Mouse (Mus musculus) erythroblast, embryonic 14.5 days (primary cell): Measurements from ENCODE around the gene Aqp1. TPM values are rescaled to one million over a fixed set of nuclear protein-coding genes. Genes with fewer than 3 reads are reported as not detected.

Source experiments
- H3K27me3 ChIP-seq: 2 replicates; pipeline ENCODE4 v1.6.1; 2012; ENCODE audit warnings: inconsistent platforms; ENCODE audit not compliant: control insufficient read depth
- H3K36me3 ChIP-seq: 2 replicates; pipeline ENCODE4 v1.6.1; 2012; ENCODE audit warnings: mild to moderate bottlenecking, inconsistent platforms; ENCODE audit not compliant: control insufficient read depth
- H3K4me1 ChIP-seq: 2 replicates; pipeline ENCODE4 v1.6.1; 2012; ENCODE audit warnings: inconsistent platforms; ENCODE audit not compliant: control insufficient read depth
- H3K4me3 ChIP-seq: replicated peaks from 2 replicates; pipeline ENCODE3; 2012; ENCODE audit warnings: moderate library complexity, mild to moderate bottlenecking, inconsistent platforms
- H3K9me3 ChIP-seq: 2 replicates; pipeline ENCODE4 v1.6.1; 2012; ENCODE audit warnings: low read length, inconsistent platforms, mixed read lengths; ENCODE audit not compliant: control insufficient read depth
- GATA1 ChIP-seq: IDR thresholded peaks from 2 replicates; pipeline ENCODE4 v1.6.1; 2012; ENCODE audit warnings: low read length, inconsistent platforms, mixed read lengths
- TAL1 ChIP-seq: IDR thresholded peaks from 3 replicates; pipeline ENCODE4 v1.6.1; 2012; ENCODE audit warnings: low read length, inconsistent platforms, mixed read lengths
- polyA plus RNA-seq: library from polyadenylated mRNA; stranded (reverse); fragments of >175 nt; gene quantifications from 2 replicates; pipeline ENCODE4 v1.2.3, GENCODE M21; 2012

Gene Aqp1
- polyA plus RNA-seq, 1 experiment: 7.5 TPM

DNA sequence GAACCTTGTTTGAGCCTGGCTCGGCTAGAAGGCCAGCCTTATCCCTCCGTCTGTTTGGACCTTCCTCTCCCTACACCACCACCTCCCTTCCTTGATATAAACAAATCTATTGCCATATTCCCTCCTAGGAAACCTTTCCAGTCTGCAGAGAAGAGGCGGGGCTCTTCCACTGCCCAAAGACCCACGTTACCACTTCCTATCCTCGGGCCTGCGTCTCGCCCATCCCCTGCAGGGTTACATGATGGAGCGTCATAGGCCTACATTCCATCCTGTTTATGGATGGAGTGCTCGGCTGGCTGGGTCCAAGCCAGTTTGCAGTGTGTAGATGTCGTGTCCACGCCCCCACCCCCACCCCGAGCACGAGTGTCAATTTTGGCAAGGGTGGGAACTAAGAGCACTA, 8.9 kb upstream of the Aqp1 start:
- 0 out of 2 replicates have a peak, but pooled peaks cover 3% of the 10 kb centered on the region for H3K27me3 ChIP-seq
- TF ChIP-seq GATA1 (no peak), TAL1 (no peak)
- no peak overlapping the region for H3K4me3 ChIP-seq
- H3K36me3 ChIP-seq: no peaks in the 10 kb centered on the region
- peaks cover 72% of the 10 kb centered on the region for H3K4me1 ChIP-seq
- H3K9me3 ChIP-seq: no peaks in the 10 kb centered on the region

DNA sequence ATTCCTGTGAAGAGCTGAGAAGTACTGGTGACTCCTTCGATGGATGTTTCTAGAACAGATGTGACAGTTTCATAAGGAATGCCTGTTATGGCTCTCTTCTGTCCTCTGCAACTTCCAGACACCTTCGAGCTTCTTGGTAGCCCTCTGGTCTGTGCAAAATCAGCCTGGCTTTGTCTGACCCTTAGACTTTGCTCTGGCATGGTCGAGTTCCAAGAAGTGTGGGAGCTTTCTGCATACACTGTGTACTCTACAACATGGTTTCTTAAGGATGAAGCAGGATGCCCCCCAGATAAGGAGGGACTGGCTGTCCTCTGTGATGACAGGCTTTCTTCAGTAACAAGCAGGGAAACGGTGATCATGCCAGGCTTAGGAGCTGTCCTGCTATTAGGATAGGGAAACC, 8.1 kb upstream of the Aqp1 start:
- no peaks in the 10 kb centered on the region for H3K9me3 ChIP-seq
- no peaks in the 10 kb centered on the region for H3K36me3 ChIP-seq
- H3K27me3 ChIP-seq: 0 out of 2 replicates have a peak, but pooled peaks cover 3% of the 10 kb centered on the region
- H3K4me3 ChIP-seq: no peak overlapping the region
- TF ChIP-seq GATA1: no peak
- no peak for TF ChIP-seq TAL1
- peaks cover 64% of the 10 kb centered on the region for H3K4me1 ChIP-seq

GRCm38 (mm10) chr6:55331315-55331714, 4.9 kb upstream of the Aqp1 start:
- TF ChIP-seq TAL1 (no peak), GATA1 (no peak)
- Histone ChIP-seq H3K4me3 (no peak overlapping the region), H3K4me1 (peaks cover 54% of the 10 kb centered on the region)

GRCm38 (mm10) chr6:55332100-55332772, 4.0 kb upstream of the Aqp1 start:
- Histone ChIP-seq H3K27me3 (0 out of 2 replicates have a peak, but pooled peaks cover 3% of the 10 kb centered on the region), H3K4me3 (no peak overlapping the region), H3K36me3 (no peaks in the 10 kb centered on the region), H3K4me1 (peaks cover 54% of the 10 kb centered on the region), H3K9me3 (no peaks in the 10 kb centered on the region)
- TF ChIP-seq TAL1 (no peak), GATA1 (no peak)

More at GRCm38 (mm10) chr6:55331315-55331714, 4.9 kb upstream of the Aqp1 start:
- no peaks in the 10 kb centered on the region for H3K9me3 ChIP-seq
- H3K36me3 ChIP-seq: no peaks in the 10 kb centered on the region
- 0 out of 2 replicates have a peak, but pooled peaks cover 3% of the 10 kb centered on the region for H3K27me3 ChIP-seq

DNA sequence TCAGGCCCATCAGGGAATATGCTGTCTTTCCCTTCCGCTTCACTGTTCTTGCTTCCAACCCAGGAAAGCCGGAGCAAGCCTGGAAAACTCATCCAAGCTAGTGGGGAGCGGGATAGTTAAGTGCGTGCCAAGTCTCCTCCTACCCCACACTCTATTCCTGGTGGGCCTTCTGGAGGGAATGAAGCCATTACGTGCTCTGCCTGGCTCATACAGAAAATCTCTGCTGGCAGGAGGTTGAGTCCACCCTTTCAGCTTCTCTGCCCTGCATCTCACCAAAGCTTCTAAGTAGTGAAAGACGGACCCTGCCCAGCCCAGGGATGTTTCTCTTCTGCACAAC, 3.5 kb upstream of the Aqp1 start:
- Histone ChIP-seq H3K27me3 (0 out of 2 replicates have a peak, but pooled peaks cover 3% of the 10 kb centered on the region), H3K9me3 (no peaks in the 10 kb centered on the region), H3K4me1 (peaks cover 54% of the 10 kb centered on the region), H3K4me3 (no peak overlapping the region), H3K36me3 (peaks cover 3% of the 10 kb centered on the region)
- TF ChIP-seq TAL1: no peak
- no peak for TF ChIP-seq GATA1

- Histone ChIP-seq H3K27me3 (no peaks in the 10 kb centered on the region), H3K9me3 (no peaks in the 10 kb centered on the region), H3K36me3 (peaks cover 44% of the 10 kb centered on the region), H3K4me3 (peak overlapping the region; percentile 69), H3K4me1 (peaks cover 81% of the 10 kb centered on the region)
- no peak for TF ChIP-seq GATA1
- TF ChIP-seq TAL1: no peak
Observed at GRCm38 (mm10) chr6:55337242-55337641, 1.0 kb downstream of the Aqp1 start.

DNA sequence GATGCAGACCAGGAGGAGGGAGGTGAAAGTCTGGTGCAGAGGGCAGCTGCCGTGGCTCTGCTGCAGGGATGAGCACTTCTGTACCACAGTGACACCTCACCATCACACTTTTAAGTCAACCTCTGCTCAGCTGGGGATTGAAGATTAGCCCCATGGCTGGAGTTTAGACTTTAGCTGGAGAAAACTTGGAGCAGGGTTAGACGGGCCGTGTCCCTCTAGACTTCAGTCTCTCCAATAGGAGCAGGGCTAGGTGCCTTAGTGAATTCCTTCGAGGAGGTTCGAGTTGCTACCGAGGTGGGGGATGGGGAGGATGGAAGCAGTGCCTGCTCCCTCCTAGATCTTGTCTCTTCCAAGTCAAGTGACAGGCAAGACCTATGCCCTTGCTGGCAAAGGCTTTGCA, 1.8 kb downstream of the Aqp1 start:
- Histone ChIP-seq H3K27me3 (no peaks in the 10 kb centered on the region), H3K4me3 (peak overlapping the region; percentile 69), H3K9me3 (no peaks in the 10 kb centered on the region), H3K4me1 (peaks cover 89% of the 10 kb centered on the region), H3K36me3 (peaks cover 53% of the 10 kb centered on the region)
- no peak for TF ChIP-seq GATA1

DNA sequence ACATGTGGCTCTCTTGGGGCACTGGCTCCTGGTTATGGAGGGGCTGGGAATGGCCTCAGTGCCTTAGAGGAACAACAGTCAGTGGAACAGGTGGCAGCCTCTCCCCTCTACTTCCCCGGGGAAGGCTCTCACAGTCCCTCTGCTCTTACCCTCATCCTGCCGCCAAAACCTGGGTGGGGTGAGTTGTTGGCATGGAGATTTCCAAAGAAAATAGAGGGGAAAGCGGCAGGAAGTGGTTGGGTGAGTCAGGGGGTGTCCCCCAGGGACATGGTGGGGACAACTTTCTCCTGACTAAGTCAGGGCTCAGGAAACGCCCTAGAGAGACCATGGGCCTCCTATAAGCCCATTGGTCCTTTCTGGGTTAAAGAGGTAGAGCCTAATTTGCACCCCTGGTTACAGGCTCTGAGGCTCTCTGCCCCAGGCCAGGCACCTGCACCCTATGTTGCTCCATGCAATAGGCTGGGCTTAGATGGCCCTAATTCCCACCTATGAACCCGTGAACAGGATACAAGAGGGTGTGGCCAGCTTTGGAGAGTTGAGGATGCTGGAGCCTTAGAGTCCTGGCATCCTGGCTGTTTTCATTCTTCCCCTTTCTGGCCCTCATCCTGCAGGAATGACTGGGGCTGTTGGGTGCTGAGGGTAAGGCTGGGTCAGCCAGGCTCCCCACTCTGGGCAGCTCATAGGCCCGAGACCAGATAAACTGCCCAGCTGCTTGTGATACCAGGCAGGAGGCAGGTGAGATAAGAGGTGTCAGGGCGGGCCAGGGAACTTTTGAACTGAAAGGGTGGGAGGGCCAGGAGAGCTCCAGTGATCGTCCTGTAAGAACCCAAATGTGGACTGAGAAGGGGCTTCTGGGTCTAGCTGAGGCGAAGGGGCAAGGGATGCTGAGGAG, 2.9 kb downstream of the Aqp1 start:
- Histone ChIP-seq H3K9me3 (no peaks in the 10 kb centered on the region), H3K27me3 (no peaks in the 10 kb centered on the region), H3K36me3 (peaks cover 64% of the 10 kb centered on the region), H3K4me3 (peak overlapping the region; percentile 69), H3K4me1 (peaks cover 99% of the 10 kb centered on the region)
- TF ChIP-seq TAL1 (peak; percentile 81), GATA1 (peak; percentile 94)

DNA sequence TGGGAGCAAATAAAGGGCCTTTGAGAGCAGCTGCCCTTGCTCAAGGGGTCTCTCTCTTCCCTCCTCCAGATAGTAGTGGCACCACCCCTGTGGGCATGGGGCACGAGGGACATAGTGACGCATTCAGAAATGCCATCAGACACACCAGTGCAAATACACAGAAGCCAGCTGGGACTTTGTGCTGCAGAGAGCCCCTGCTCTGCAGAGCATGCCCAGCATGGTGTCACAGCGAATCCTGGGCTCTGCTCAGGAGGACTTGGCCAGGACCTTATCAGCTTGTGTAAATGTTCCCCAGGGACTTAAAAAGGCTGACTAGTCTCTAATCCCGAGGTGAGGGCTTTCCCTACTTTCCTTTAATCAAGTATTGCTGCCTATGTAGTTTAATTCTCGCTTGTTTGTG, 5.5 kb downstream of the Aqp1 start:
- H3K4me3 ChIP-seq: peak overlapping the region; percentile 69

More for the DNA sequence above, 5.5 kb downstream of the Aqp1 start:
- no peaks in the 10 kb centered on the region for H3K27me3 ChIP-seq
- H3K9me3 ChIP-seq: no peaks in the 10 kb centered on the region
- TF ChIP-seq TAL1 (no peak), GATA1 (no peak)
- H3K4me1 ChIP-seq: peaks cover 99% of the 10 kb centered on the region
- peaks cover 89% of the 10 kb centered on the region for H3K36me3 ChIP-seq
